Mouse (Mus musculus) intestine, embryonic 14.5 days (tissue): ENCODE measurements around the gene Alk. TPM values are rescaled to one million over a fixed set of nuclear protein-coding genes. Genes with fewer than 3 reads are reported as not detected.

Experiments
- ATAC-seq: fragments of 200-750 bp; cut with Nextera tagmentation; replicated peaks from 2 replicates; pipeline ENCODE4 v1.8.0; 2017; ENCODE audit warnings: low read depth, moderate number of reproducible peaks, moderate TSS enrichment, moderate library complexity; ENCODE audit not compliant: low FRiP score, low TSS enrichment
- DNase-seq: peaks from one replicate; pipeline ENCODE4 v3.0.0-alpha.2; 2018; ENCODE audit warnings: low spot score
- H3K27ac ChIP-seq: fragments of 300-500 bp; sonication (generic); 2 replicates; pipeline ENCODE4 v1.5.1; 2014; ENCODE audit warnings: low read depth, mild to moderate bottlenecking, control low read depth
- H3K27me3 ChIP-seq: fragments of 300-500 bp; sonication (generic); replicated peaks from 2 replicates; pipeline ENCODE4 v1.6.1; 2014; ENCODE audit warnings: low read length, control low read depth; ENCODE audit not compliant: control insufficient read depth, insufficient read depth
- H3K36me3 ChIP-seq: fragments of 300-500 bp; sonication (generic); 2 replicates; pipeline ENCODE4 v1.6.1; 2014; ENCODE audit warnings: low read length, control low read depth; ENCODE audit not compliant: control insufficient read depth, insufficient read depth
- H3K4me1 ChIP-seq: fragments of 300-500 bp; sonication (generic); replicated peaks from 2 replicates; pipeline ENCODE4 v1.6.1; 2014; ENCODE audit warnings: low read length, control low read depth, mixed read lengths; ENCODE audit not compliant: control insufficient read depth, insufficient read depth
- H3K4me2 ChIP-seq: fragments of 300-500 bp; sonication (generic); 2 replicates; pipeline ENCODE4 v1.6.1; 2014; ENCODE audit warnings: low read length
- H3K4me3 ChIP-seq: fragments of 300-500 bp; sonication (generic); 2 replicates; pipeline ENCODE4 v1.5.1; 2014; ENCODE audit warnings: low read depth, low read length, control low read depth, mixed read lengths
- H3K9ac ChIP-seq: fragments of 300-500 bp; sonication (generic); 2 replicates; pipeline ENCODE4 v1.6.1; 2014; ENCODE audit warnings: mild to moderate bottlenecking, low read length
- H3K9me3 ChIP-seq: fragments of 300-500 bp; sonication (generic); 2 replicates; pipeline ENCODE4 v1.6.1; 2016; ENCODE audit warnings: low read length, control low read depth; ENCODE audit not compliant: control insufficient read depth
- WGBS: fragments of 180-500 bp; shearing (Covaris S2); extraction: QIAGEN DNeasy Blood & Tissue Kit; methylation state at CpG from one replicate; pipeline ENCODE4 v1.1.7; 2014; 5-methylcytosine and 5-hydroxymethylcytosine counted together
- polyA plus RNA-seq: library from polyadenylated mRNA; unstranded; fragments of >200 nt; fragmentation: Nextera tagmentation; extraction: Ambion mirVana; gene quantifications from 2 replicates; pipeline ENCODE4 v1.2.1, GENCODE M21; 2014

The Alk gene
- 0.61 and 1.1 TPM in 2 replicates for polyA plus RNA-seq

GRCm38 (mm10) chr17:72604610-72604980 lies at the start of gene Alk:
Gene Alk (minus strand): TSS chr17:72604627.
- Histone ChIP-seq H3K27ac (no peak within 1 kb of the TSS), H3K4me3 (peak within 1 kb of the TSS; percentile 39), H3K27me3 (peaks cover 32% of the 10 kb centered on the region), H3K4me2 (peak within 1 kb of the TSS; percentile 78), H3K4me1 (peaks cover 14% of the 10 kb centered on the region), H3K9me3 (no peaks in the 10 kb centered on the region), H3K9ac (no peak within 1 kb of the TSS), H3K36me3 (no peaks in the 10 kb centered on the region)
- WGBS: under 1% methylated on average over 25 of the region's 32 CpGs
- ATAC-seq (peak; percentile 94), DNase-seq (peak; percentile 92)

- ATAC-seq: no peak
- Histone ChIP-seq H3K4me1 (no peaks in the 10 kb centered on the region; the same call in 1 of the 2 replicates), H3K4me2 (no peak overlapping the region), H3K27ac (no peak overlapping the region), H3K9me3 (no peaks in the 10 kb centered on the region), H3K9ac (no peak overlapping the region), H3K4me3 (no peak overlapping the region), H3K36me3 (no peaks in the 10 kb centered on the region), H3K27me3 (no peaks in the 10 kb centered on the region)
- DNase-seq: no peak
- WGBS: 63% methylated on average over 1 of the region's 1 CpGs
Observed at GRCm38 (mm10) chr17:72652801-72653200, 48.4 kb upstream of the Alk start.

DNA sequence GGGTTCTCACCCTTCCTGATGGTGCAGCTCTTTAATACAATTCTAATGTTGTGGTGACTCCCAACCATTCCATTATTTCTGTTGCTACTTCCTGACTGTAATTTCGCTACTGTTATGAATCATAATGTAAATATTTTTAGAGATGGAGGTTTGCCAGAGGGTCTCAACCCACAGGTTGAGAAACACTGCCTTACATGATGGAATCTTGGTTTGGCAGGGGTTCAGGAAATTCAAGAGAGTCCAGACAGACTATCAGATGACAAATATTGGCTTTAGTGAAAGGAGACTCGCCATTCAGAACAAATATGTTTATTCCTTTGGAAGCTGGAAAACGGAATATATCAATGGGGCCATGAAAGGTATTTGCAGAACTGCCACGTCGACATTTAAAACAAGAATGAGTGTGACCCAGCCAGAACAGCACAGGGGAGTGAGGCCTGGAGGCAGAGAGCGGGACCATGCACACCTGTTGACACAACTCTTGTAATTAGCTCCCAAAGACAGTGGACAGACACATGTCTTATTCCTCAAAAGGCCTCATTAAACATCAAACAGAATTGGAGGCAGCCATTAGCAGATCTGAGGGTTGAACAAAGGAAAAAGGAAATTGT lies 44.3 kb upstream of the Alk start:
- H3K4me2 ChIP-seq: no peak overlapping the region
- H3K36me3 ChIP-seq: no peaks in the 10 kb centered on the region
- no peaks in the 10 kb centered on the region for H3K9me3 ChIP-seq
- no peak overlapping the region for H3K9ac ChIP-seq
- no peak overlapping the region for H3K4me3 ChIP-seq
- no peak overlapping the region for H3K27ac ChIP-seq
- no peak for DNase-seq
- WGBS: 30% methylated on average over 6 of the region's 6 CpGs
- H3K4me1 ChIP-seq: no peaks in the 10 kb centered on the region; the same call in 1 of the 2 replicates
- no peak for ATAC-seq
- H3K27me3 ChIP-seq: no peaks in the 10 kb centered on the region

DNA sequence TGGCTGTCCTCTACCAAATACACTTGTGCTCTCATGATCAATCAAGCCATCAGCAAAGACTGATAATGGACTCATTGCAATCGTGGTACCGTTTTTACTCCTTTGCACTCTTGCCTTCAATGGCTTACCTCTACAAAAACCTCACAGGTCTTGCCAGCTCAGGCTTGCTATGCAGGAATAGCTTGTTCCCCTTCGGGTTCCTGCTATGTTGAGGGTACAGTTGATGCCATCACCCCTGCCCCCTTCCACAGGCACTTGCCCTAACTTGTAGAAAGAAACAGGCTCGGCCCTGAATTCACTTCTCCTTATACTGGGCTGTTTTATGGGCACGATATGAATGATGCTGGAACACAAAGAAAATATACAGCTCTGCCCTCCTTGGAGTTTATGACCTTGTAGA lies 41.7 kb upstream of the Alk start:
- Histone ChIP-seq H3K36me3 (no peaks in the 10 kb centered on the region), H3K4me1 (no peaks in the 10 kb centered on the region; the same call in 1 of the 2 replicates), H3K4me3 (no peak overlapping the region), H3K4me2 (no peak overlapping the region), H3K27me3 (no peaks in the 10 kb centered on the region), H3K27ac (no peak overlapping the region), H3K9me3 (no peaks in the 10 kb centered on the region), H3K9ac (no peak overlapping the region)
- WGBS: 81% methylated on average over 5 of the region's 5 CpGs
- DNase-seq: no peak
- ATAC-seq: no peak

DNA sequence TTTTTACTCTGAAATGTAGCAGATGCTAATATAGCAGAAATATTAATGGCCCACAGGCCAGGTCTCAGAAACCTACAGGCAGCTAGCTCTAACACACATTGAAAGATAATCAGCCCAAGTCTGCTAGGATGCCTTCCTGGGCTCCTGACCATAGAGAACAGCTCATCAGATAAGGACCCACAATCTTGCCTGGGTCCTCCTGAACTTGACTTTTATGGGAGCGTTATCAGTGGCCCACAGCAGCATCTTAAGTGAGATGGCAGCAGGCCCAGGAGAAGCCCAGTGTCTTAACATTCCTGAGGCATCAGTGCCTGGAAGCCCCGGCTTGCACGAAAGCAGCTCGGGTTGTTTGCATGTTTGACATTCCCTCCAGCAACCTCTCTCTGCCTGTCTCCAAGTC lies 35.7 kb upstream of the Alk start:
- Histone ChIP-seq H3K4me2 (no peak overlapping the region), H3K4me3 (no peak overlapping the region), H3K9me3 (no peaks in the 10 kb centered on the region), H3K36me3 (no peaks in the 10 kb centered on the region), H3K4me1 (no peaks in the 10 kb centered on the region), H3K9ac (no peak overlapping the region), H3K27ac (no peak overlapping the region), H3K27me3 (no peaks in the 10 kb centered on the region)
- WGBS: 28% methylated on average over 4 of the region's 4 CpGs
- ATAC-seq: no peak
- no peak for DNase-seq

DNA sequence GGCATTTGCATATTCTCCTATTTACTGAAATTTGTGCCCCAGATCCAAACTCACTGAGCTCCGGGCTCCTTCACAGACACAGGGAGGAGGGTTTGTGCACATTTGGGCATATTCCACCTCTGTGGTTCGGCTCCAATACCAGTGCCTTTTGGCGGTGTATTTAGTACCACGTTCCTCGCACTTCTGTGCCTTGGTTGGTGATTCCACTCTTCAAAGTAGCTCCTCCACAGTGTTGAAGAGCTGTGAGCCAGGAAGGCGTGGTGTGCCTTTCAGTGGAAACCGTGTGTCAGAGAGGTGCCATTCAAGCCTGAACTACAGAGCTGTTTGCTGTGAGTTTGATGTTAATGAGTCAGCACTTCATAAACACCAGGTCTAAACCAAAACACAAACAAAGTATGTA lies 35.0 kb upstream of the Alk start:
- H3K9ac ChIP-seq: no peak overlapping the region
- no peaks in the 10 kb centered on the region for H3K27me3 ChIP-seq
- no peaks in the 10 kb centered on the region for H3K36me3 ChIP-seq
- no peak overlapping the region for H3K27ac ChIP-seq
- ATAC-seq (no peak), DNase-seq (no peak)
- WGBS: 85% methylated on average over 7 of the region's 7 CpGs
- H3K4me3 ChIP-seq: no peak overlapping the region
- no peak overlapping the region for H3K4me2 ChIP-seq
- H3K4me1 ChIP-seq: no peaks in the 10 kb centered on the region
- H3K9me3 ChIP-seq: no peaks in the 10 kb centered on the region

- H3K9ac ChIP-seq: no peak overlapping the region
- H3K27me3 ChIP-seq: peaks cover 32% of the 10 kb centered on the region
- no peak overlapping the region for H3K4me3 ChIP-seq
- peaks cover 14% of the 10 kb centered on the region for H3K4me1 ChIP-seq
- H3K36me3 ChIP-seq: no peaks in the 10 kb centered on the region
- DNase-seq (peak; percentile 96), ATAC-seq (no peak)
- H3K27ac ChIP-seq: no peak overlapping the region
- no peak overlapping the region for H3K4me2 ChIP-seq
- WGBS: 8% methylated on average over 4 of the region's 4 CpGs
- H3K9me3 ChIP-seq: no peaks in the 10 kb centered on the region
Observed at GRCm38 (mm10) chr17:72606251-72606650, 1.8 kb upstream of the Alk start.

DNA sequence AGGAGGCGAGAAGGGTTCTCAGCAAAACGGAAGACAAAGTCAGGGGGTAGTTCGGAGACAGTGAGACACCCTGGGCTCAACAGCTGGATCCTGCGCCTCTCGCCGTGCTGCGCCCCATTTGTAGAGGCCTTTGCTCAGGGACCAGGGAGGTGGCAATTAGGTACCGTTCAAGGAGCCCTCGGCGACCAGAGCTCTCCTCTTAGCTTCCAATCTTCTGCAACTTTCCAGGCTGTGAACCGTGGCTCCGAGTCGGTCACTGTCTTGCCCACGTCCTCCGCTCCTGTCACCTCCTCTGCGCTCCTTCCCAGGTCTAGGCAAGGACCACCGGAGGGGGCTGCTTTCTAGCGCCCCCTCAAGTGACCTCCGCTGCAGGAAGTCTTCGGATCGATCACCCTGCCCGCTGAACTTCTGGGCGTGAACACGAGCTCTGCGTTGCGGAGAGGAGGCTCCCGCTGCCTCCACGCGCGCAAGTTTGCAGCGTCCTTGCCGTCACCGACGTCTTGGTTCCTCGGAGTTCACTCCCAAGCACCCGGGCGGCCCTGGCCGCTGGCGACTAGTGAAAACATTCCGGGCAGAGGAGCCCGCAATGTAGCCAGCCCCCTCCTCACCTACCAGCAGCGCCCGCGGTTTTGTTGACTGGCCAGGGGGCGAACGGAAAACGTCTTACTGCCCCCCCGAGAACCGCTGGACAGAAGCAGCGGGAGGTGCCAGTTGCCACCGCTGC lies 379 bp downstream of the Alk start:
- Histone ChIP-seq H3K27me3 (peaks cover 32% of the 10 kb centered on the region), H3K4me3 (peak overlapping the region; percentile 39), H3K9me3 (no peaks in the 10 kb centered on the region), H3K4me1 (peaks cover 14% of the 10 kb centered on the region), H3K27ac (no peak overlapping the region), H3K9ac (no peak overlapping the region), H3K36me3 (no peaks in the 10 kb centered on the region), H3K4me2 (peak overlapping the region; percentile 78)
- WGBS: 2% methylated on average over 51 of the region's 51 CpGs
- ATAC-seq (peak; percentile 3; the same call in 1 of the 2 replicates), DNase-seq (no peak)
